Mouse (Mus musculus): ENCODE results near the gene Hcn3.

GRCm38 (mm10) chr3:89135958-89136357 is 24.0 kb downstream of the Hcn3 start, which contains the start of gene Pklr:
- TF ChIP-seq POLR2A (IDR thresholded peaks at IDR 0.05; ENCODE audit: control insufficient read depth, extremely low read depth, insufficient read depth, low read length, poor library complexity): no peak
- no peak for TF ChIP-seq CTCF (IDR thresholded peaks at IDR 0.05; ENCODE audit: borderline replicate concordance, control insufficient read depth, extremely low read depth, insufficient read depth, low read length, poor library complexity)
